Mouse (Mus musculus): ENCODE measurements around the gene Eci1. TPM values are rescaled to one million over a fixed set of nuclear protein-coding genes. Genes with fewer than 3 reads are reported as not detected.
"Not testable (repeated sequence)": the region's sequence is repeated elsewhere in the genome, so short reads cannot be mapped to it uniquely, and the experiment has no call there.

The Eci1 gene
- total RNA-seq (2021): 100 to 1,000 TPM; 228 to 310 TPM
- long read RNA-seq, experiment 1, transcript Eci1-205 (7 exons, 1,137 nt): major isoform, 354 of 381 reads
- long read RNA-seq, experiment 1, transcript Eci1-207 (2 exons, 499 nt): minor isoform, 5 of 381 reads
- long read RNA-seq, experiment 1, partial matches to known transcripts: 16 of 381 reads
- long read RNA-seq, experiment 1, other reads (novel, unspliced or antisense): 6 of 381 reads
- long read RNA-seq, experiment 2, transcript Eci1-205 (7 exons, 1,137 nt): major isoform, 145 of 162 reads
- long read RNA-seq, experiment 2, partial matches to known transcripts: 10 of 162 reads
- long read RNA-seq, experiment 2, other reads (novel, unspliced or antisense): 4 of 162 reads

GRCm38 (mm10) chr17:24426471-24427169 lies at the start of gene Eci1:
Gene Eci1, plus strand, starts transcription at chr17:24426641.
- peak; percentile 99 for DNase-seq

- DNase-seq: peak; percentile 34 to 64
Measured at GRCm38 (mm10) chr17:24378496-24378895, 47.9 kb upstream of the Eci1 start.

- no peak for DNase-seq
Measured at GRCm38 (mm10) chr17:24383789-24384188, 42.7 kb upstream of the Eci1 start.

- DNase-seq: no peak
Measured at GRCm38 (mm10) chr17:24388711-24389110, 37.7 kb upstream of the Eci1 start.

GRCm38 (mm10) chr17:24389865-24390264 lies 36.6 kb upstream of the Eci1 start:
- peak; percentile 73 to 78 for DNase-seq

- peak in 1 of 2 experiments; percentile 53 for DNase-seq
Measured at GRCm38 (mm10) chr17:24391149-24391548, 35.3 kb upstream of the Eci1 start.

- no peak for DNase-seq
Measured at GRCm38 (mm10) chr17:24393527-24393926, 32.9 kb upstream of the Eci1 start.

GRCm38 (mm10) chr17:24394456-24394855 lies 32.0 kb upstream of the Eci1 start:
- peak; percentile 56 to 57 for DNase-seq

GRCm38 (mm10) chr17:24402371-24402770 lies 24.1 kb upstream of the Eci1 start:
- peak; percentile 84 to 87 for DNase-seq

GRCm38 (mm10) chr17:24407116-24407803 lies 19.2 kb upstream of the Eci1 start:
- no peak for DNase-seq

GRCm38 (mm10) chr17:24413557-24414211 lies 12.8 kb upstream of the Eci1 start:
- peak in 1 of 2 experiments; percentile 47 for DNase-seq

GRCm38 (mm10) chr17:24414230-24414976 lies 12.0 kb upstream of the Eci1 start, which contains the start of gene Rnps1:
Gene Rnps1, plus strand, starts transcription at chr17:24414565.
- DNase-seq: peak; percentile 93 to 94

- DNase-seq: no peak
Measured at GRCm38 (mm10) chr17:24415011-24415410, 11.4 kb upstream of the Eci1 start.

GRCm38 (mm10) chr17:24416051-24416652 lies 10.3 kb upstream of the Eci1 start:
- no peak for DNase-seq

- no peak for DNase-seq
Measured at GRCm38 (mm10) chr17:24423114-24423513, 3.3 kb upstream of the Eci1 start.

GRCm38 (mm10) chr17:24424489-24424888 lies 2.0 kb upstream of the Eci1 start:
- DNase-seq: no peak

- DNase-seq: not testable (repeated sequence)
Measured at GRCm38 (mm10) chr17:24425326-24425725, 1.1 kb upstream of the Eci1 start.

- DNase-seq: no peak
Measured at GRCm38 (mm10) chr17:24425905-24426304, 536 bp upstream of the Eci1 start.

- DNase-seq: peak in 1 of 2 experiments; percentile 30
Measured at GRCm38 (mm10) chr17:24427170-24427557, 723 bp downstream of the Eci1 start.

GRCm38 (mm10) chr17:24429201-24429983 lies 3.0 kb downstream of the Eci1 start:
- DNase-seq: peak; percentile 38 to 66
